Mouse (Mus musculus) splenic B cell, adult 2 months (primary cell): Measurements from ENCODE around the gene Nlgn3.

Experiments used
- DNase-seq: peaks from one replicate; pipeline ENCODE4 v3.0.0-alpha.2; 2011; ENCODE audit warnings: low read depth, low spot score
- H3K27me3 ChIP-seq: 2 replicates; pipeline ENCODE4 v1.6.1; 2012; ENCODE audit warnings: mild to moderate bottlenecking, low read length, moderate library complexity, mixed read lengths; ENCODE audit not compliant: control insufficient read depth, poor library complexity, insufficient read depth, severe bottlenecking
- H3K36me3 ChIP-seq: 2 replicates; pipeline ENCODE4 v1.6.1; 2012; ENCODE audit warnings: mild to moderate bottlenecking, low read length, moderate library complexity, mixed read lengths; ENCODE audit not compliant: control insufficient read depth, poor library complexity, insufficient read depth, severe bottlenecking

The Nlgn3 gene

DNA sequence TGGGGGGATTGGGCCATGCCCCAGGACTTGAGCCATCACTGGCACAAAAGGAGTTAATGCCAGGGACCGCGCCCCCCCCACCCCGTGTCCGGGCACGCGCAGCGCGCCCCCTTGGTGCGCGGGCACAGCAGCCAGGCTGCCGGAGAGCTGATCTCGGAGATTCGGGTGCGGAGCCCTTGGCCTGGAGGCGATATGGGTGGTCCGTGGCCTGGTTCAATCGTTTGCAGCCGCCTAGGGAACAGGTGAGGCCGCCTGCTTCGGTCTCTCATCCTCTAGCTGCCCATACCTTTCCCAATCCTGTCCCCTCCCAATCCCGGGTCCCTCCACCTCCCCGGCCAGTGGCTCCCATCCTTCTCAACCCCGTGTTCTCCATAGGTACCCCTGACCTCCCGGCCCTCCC is at the start of gene Nlgn3:
Nlgn3 (plus strand) TSS at position 114 of the 400 bp plus-strand sequence.
- DNase-seq: no peak

GRCm38 (mm10) chrX:101253952-101254729 is 44.8 kb upstream of the Nlgn3 start, which contains the start of gene Foxo4:
Foxo4 (plus strand) TSS chrX:101254528.
- peak; percentile 91 for DNase-seq
- Histone ChIP-seq H3K36me3 (no peaks in the 10 kb centered on the region), H3K27me3 (no peaks in the 10 kb centered on the region)

More for the DNA sequence above, at the start of gene Nlgn3:
- H3K36me3 ChIP-seq: no peaks in the 10 kb centered on the region
- H3K27me3 ChIP-seq: no peaks in the 10 kb centered on the region

GRCm38 (mm10) chrX:101254740-101255139 is 44.2 kb upstream of the Nlgn3 start:
- DNase-seq: no peak
- H3K27me3 ChIP-seq: no peaks in the 10 kb centered on the region

DNA sequence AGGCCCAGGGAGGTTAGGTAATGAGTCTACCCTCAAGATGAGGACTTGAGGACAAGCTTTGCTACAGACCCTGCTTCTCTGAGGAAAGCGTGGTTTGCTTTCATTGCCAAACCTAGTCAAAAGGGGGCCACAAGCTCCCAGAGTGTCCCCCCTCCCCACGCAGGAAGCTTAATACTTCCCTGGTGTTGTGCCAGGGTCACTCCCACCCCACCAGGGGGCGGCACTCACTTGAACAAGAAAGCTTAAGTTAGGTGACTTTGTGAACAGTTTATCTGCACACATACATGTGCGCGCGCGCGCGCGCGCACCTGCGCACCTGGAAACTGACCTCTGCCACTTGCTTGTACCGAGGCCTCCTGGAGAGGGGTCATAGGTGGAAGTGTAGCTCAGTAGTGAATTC is 42.4 kb upstream of the Nlgn3 start:
- 0 out of 2 replicates have a peak, but pooled peaks cover 1% of the 10 kb centered on the region for H3K36me3 ChIP-seq
- H3K27me3 ChIP-seq: no peaks in the 10 kb centered on the region; the same call in 1 of the 2 replicates
- peak; percentile 66 for DNase-seq

More at GRCm38 (mm10) chrX:101254740-101255139, 44.2 kb upstream of the Nlgn3 start:
- H3K36me3 ChIP-seq: no peaks in the 10 kb centered on the region

DNA sequence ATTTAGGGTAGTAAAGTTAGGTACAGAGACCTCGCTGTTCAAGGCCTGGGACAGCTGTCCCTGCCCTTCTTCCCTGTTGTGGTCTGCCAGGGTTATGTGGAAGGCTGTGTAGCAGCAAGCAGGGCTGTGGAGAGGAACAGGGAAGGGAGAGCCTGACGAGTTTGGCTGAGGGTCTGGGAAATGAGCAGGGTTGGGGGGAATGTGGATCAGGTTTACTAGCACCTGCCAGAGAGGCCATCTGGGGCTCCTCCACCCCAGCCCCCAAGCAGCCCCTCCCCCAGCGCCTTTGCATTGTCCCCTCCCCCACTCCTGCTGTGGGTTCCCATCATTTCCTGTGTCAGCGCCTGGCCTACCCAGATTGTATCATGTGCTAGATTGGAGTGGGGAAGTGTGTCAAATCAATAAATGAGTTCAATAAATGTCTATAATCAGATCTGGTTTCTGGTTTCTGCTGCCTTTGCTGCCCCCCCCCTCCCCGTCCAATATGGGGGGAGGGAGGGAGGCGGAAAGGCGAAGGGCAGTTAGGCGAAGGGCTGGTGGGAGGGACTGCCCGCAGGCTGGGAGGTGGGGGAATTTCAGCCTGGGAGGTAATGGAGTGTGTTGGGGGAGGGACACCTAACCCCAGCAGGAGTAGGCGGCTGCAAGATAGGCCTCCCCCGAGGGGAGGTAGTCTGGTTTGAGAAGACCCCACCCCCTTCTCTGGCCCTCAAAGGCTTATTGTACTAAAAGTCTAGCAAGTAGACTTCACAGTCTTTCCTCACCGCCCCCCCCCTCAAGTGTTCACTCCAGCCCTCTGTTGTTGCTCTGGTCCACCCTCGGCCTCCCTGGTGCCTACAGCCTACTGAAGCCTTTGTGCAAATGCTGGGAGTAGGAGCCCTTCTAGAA is 38.3 kb upstream of the Nlgn3 start:
- Histone ChIP-seq H3K36me3 (peaks cover 15% of the 10 kb centered on the region; the same call in 1 of the 2 replicates), H3K27me3 (no peaks in the 10 kb centered on the region; the same call in 1 of the 2 replicates)
- peak; percentile 30 for DNase-seq

DNA sequence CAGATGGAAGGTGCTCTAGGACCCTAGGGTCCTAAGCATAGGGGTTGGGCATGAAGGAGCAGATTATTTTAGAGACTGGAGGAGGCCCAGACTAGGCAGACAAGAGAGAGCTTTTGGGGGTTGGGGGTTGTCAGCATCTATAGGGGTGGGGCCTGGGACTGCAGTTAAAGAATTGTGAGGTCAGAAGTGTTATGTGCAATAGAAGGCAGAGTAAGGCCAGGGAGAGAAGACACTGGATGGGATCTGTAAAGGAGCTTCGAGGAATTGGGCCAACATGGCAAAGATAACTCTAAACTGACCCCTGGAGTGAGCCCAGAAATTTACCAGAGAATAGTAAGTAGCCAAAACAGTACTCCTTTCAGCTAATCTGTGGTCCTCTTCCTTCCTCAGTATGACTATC is 35.1 kb upstream of the Nlgn3 start, which contains the start of gene Gm614:
Gm614 (minus strand) TSS at position 101 of the 400 bp plus-strand sequence.
- Histone ChIP-seq H3K27me3 (no peaks in the 10 kb centered on the region; the same call in 1 of the 2 replicates), H3K36me3 (peaks cover 18% of the 10 kb centered on the region; the same call in 1 of the 2 replicates)
- no peak for DNase-seq

GRCm38 (mm10) chrX:101266631-101267030 is 32.3 kb upstream of the Nlgn3 start:
- no peak for DNase-seq
- Histone ChIP-seq H3K36me3 (peaks cover 17% of the 10 kb centered on the region; the same call in 1 of the 2 replicates), H3K27me3 (no peaks in the 10 kb centered on the region)

GRCm38 (mm10) chrX:101268025-101268754 is 30.8 kb upstream of the Nlgn3 start, which contains the start of gene Il2rg:
Il2rg (minus strand) TSS chrX:101268255.
- peaks cover 15% of the 10 kb centered on the region; the same call in 1 of the 2 replicates for H3K36me3 ChIP-seq
- DNase-seq: peak; percentile 94

GRCm38 (mm10) chrX:101268755-101269124 is 30.2 kb upstream of the Nlgn3 start, which contains the start of gene Gm20489:
Gm20489 (minus strand) TSS chrX:101269023.
- H3K36me3 ChIP-seq: peaks cover 13% of the 10 kb centered on the region; the same call in 1 of the 2 replicates
- DNase-seq: no peak
- no peaks in the 10 kb centered on the region for H3K27me3 ChIP-seq

More at GRCm38 (mm10) chrX:101268025-101268754, 30.8 kb upstream of the Nlgn3 start, which contains the start of gene Il2rg:
- no peaks in the 10 kb centered on the region for H3K27me3 ChIP-seq

DNA sequence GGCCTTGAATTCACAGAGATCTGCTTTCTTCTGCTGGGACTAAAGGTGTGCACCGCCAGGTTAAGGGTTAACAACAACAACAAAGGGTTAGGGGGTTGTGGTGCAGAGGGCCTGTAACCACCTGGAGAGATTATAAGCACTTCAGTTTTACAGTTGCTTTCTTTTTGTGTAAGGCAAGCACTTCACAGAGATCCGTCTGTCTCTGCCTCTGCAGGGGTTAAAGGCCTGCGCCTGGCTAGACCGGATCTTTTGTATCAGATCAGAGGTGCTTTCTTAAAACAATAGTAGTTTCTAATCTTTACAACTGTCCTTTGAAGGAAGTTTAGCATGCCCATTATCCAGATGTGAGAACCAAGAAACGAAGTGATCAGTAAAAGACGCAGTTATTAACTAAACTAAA is 25.6 kb upstream of the Nlgn3 start:
- DNase-seq: no peak
- H3K27me3 ChIP-seq: no peaks in the 10 kb centered on the region
- 0 out of 2 replicates have a peak, but pooled peaks cover 4% of the 10 kb centered on the region for H3K36me3 ChIP-seq

DNA sequence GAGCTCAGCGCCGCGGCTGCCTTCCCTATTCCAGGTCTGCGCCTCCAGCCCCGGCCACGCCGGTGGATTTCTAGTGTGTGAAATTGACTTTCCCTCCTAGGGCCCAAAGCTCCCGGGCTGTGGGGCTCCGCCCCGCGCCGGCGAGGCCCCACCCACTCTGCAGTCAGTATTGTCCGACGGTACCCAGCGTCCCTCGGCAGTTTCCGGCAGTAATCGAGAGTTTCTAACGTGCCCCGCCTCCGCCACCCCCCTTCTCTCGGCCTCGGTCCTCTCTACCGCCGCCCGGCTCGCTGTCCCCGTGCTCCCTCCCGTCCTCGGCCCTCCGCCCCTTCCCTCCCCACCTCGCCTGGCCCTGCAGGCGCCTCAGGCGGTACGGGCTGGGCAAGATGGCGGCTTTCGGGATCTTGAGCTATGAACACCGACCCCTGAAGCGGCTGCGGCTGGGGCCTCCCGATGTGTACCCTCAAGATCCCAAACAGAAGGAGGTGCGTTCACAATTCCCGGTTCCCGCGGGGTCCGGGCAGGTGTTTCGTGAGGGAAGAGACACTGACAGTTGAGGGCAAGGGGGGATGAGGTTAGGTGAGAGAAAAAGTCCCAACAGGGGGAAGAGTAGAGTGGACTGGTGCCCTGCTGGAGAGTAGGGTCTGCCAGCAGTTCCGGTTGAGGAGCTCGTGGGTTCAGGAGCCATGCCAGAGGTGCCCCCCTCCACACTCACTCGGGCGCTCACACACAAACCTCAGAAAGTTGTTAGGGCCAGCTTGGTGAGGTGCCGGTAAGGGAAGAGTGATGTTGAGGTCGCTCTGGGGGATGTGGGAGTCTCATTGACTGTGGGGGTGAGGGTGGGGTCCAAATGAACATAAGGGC is 24.9 kb upstream of the Nlgn3 start, which contains the start of gene Med12:
Med12 (plus strand) TSS at position 156 of the 864 bp plus-strand sequence.
- DNase-seq: peak; percentile 94
- Histone ChIP-seq H3K27me3 (no peaks in the 10 kb centered on the region), H3K36me3 (0 out of 2 replicates have a peak, but pooled peaks cover 4% of the 10 kb centered on the region)

- Histone ChIP-seq H3K36me3 (peaks cover 15% of the 10 kb centered on the region), H3K27me3 (no peaks in the 10 kb centered on the region)
- DNase-seq: no peak
These were observed 16.2 kb upstream of the Nlgn3 start for GRCm38 (mm10) chrX:101282813-101283212.

GRCm38 (mm10) chrX:101285534-101285933 is 13.4 kb upstream of the Nlgn3 start:
- Histone ChIP-seq H3K36me3 (peaks cover 15% of the 10 kb centered on the region), H3K27me3 (no peaks in the 10 kb centered on the region)
- DNase-seq: peak; percentile 73
